Mouse (Mus musculus): ENCODE measurements around the gene Lrrc8c.
A peak's percentile ranks its signal among the peaks of the same experiment; 100 is the strongest.

Gene Lrrc8c

DNA sequence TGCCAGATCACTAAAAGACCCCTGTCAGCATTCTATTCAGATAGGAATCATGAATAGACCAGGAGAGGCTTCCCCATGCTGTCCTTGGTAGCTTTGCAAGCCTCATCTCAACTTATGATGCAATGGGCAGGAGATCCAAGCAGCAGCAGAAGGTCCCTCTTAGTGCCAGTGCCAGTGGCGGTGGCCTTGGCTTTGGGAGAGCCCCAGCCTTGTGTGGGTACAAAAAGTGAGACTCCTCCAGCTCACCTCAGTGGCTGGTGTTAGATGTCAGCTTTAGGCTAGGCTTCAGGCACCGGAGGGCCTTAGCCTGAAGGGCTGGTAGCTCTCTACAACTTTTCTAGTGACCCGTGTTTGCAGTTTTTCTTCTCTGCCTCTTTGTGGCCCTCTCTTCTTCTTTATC, 18.1 kb upstream of the Lrrc8c start:
- no peak for DNase-seq

DNA sequence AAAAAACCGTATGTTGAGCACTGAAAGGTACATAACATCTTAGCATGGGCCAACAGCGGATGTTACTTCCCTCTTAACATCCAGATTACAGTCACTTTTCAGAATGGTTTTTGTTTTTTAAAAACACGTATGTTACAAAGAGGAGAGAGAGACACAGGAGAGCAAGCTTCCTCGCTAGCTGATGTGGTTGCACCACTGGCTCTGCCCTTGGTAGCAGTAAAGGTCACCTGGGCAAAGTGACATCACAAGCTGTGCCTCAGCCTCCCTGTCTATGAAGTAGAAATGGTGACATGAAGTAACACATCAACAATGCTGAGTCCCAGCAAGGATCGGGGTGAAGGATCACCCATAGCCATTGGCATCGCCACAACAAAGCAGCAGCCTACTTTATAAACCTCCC, 10.4 kb upstream of the Lrrc8c start:
- DNase-seq: no peak

GRCm38 (mm10) chr5:105512297-105512696, 6.9 kb upstream of the Lrrc8c start:
- no peak for DNase-seq

DNA sequence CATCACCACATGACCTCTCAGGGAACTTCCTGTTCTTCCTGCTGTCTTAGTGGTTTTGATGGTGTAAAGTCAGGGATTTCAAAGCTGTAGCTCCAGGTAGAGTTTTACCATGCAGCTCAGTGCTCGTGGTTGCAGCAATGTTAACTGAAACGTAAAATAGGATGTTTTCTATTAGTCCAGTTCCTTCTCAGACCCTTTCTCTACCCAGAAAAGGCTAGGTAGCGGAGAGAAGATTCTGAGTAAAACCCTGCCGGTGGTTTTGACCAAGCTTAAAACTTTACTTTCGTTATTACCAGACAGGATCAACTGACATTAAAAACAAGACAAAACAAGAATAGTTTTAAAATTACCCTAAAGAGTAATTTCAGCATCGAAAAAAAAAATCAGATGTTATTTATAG, 3.7 kb upstream of the Lrrc8c start:
- DNase-seq: no peak

- no peak for DNase-seq
Observed at GRCm38 (mm10) chr5:105516290-105516689, 2.9 kb upstream of the Lrrc8c start.

DNA sequence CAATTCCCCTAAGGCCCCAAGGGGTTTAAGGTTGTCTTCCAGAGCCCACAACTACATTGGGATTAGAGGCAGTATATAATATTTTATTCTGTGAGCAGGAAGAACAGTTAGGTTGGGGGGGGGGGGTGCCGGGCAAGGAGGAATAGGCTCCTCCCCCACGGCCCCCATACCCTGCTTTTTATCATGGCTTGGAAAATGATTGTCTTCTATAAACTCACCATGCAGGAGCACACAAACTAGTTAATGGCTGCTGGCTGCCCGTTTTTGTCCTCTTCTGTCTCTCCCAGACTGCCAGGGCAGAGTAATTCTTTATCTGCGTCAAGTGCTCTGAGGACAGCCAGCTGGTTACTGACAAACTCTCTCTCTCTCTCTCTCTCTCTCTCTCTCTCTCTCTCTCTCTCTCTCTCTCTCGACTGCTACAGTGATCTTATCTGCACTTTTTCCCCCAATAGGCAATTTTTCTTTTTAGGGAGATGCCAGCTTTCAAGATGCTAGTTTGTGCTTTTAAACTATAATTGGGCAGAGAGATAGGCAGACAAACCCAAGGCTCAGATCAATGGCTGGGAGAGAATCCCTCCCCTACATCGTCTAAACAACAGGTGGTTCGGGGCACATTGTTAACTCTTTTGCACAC, 1.1 kb upstream of the Lrrc8c start:
- DNase-seq: no peak

- peak; percentile 54 to 57 for DNase-seq
Observed at GRCm38 (mm10) chr5:105518626-105519095, 527 bp upstream of the Lrrc8c start.

DNA sequence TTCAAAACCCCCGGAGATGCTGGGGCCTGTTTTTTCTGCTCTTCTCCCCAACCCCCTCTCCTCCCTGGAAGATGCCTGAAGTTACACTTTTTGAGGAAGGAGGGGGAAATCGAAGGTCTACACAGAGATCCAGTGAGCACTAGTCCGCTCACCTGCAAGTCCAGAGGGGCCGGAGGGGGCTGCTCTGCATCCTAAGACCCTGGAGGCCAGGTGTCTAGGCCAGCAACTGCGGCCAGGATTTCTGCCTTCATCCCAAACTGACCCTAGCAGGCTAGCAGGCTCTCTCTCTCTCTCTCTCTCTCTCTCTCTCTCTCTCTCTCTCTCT, 750 bp downstream of the Lrrc8c start:
- DNase-seq: no peak

GRCm38 (mm10) chr5:105520442-105520965, 1.3 kb downstream of the Lrrc8c start:
- DNase-seq: no peak

- no peak for DNase-seq
Observed at GRCm38 (mm10) chr5:105523452-105523851, 4.3 kb downstream of the Lrrc8c start.

DNA sequence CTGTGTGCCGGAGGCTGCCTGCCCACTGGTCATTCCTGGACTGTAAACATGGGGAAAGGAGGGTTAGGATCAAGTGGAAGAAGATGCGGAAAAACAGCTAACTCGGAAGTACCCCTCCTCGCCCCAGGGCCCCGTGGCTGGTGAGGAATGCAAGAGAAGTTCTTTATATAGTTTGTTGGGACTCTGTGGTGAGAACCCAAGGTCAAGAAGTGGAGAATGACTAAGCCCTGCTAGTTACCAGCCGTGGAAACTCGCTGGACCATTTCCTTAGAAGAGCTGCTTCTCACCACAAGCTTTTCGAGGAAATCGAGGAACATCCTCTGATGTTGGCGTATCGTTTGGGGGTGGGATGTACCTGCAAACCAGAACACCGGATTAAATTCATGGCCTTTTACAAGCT, 5.8 kb downstream of the Lrrc8c start:
- DNase-seq: no peak

- DNase-seq: no peak
Observed at GRCm38 (mm10) chr5:105526107-105526645, 7.0 kb downstream of the Lrrc8c start.

DNA sequence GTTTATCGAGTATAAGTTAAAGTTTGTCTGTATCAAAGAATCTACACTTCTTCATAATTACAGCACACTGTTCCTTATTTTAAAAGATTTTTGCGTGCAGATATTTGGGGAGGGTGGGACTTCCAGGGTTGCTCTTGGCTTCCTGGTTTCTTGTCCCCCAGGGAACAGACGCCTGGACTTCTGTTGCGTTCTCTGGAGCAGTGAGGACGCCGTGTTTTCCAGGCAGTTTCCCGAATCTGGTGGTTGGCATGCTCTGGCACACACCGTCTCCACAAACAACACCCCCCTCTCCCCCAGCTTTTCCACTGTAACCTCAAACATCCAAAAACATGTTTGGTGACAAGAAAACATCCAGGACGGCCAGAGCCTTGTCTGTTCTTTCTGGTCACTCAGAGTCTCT, 7.6 kb downstream of the Lrrc8c start:
- DNase-seq: no peak

- DNase-seq: no peak
Observed at GRCm38 (mm10) chr5:105527477-105528331, 8.5 kb downstream of the Lrrc8c start.

DNA sequence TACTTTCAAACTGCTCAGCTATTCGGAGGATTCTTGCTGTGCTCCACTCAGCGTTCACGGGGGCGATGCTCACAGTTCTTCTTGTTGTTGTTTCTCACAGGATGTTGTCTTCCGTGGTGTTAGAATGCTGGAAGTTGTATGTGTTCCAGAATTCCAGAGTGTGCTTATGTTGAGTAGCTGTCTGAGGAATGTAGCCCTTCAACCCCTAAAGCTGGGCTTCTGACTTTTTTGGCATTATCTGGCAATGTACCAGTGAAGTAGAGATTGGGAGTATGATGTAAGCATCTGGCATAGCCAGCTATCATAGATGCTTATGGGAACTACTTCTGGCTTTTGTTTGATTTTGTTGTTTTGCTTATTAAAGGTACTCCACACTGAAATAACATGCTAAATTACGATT, 11.4 kb downstream of the Lrrc8c start:
- DNase-seq: no peak

DNA sequence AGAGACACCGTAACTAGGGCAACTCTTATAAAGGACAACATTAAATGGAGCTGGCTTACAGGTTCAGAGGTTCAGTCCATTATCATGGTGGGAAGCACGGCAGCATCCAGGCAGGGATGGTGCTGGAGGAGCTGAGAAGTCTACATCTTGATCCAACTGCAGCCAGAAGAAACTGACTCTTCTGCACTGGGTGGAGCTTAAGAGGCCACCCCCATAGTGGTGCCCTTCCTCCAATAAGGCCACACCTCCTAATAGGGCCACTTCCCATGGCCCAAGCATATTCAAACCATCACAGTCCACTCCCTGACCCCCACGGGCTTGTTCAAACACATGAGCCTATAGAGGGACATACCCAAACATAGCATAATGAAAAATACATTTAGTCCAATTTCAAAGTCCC, 16.0 kb downstream of the Lrrc8c start:
- DNase-seq: no peak

DNA sequence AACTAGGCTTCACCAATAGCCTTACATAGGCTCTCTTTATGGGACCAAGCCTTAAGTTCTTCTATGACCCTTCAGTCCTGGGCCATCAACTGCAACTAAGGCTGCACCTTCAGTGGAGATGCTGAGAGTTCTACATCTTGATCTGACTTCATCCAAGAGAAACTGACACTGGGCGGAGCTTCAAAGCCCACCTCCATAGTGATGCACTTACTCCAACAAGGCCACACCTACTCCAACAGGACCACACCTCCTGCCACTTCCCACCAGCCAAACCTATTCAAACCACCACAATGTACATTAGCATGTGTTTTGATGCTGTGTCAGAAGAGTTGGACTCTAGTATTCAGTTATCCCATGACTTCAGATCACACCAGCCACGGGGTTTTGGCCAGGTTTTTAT, 17.0 kb downstream of the Lrrc8c start:
- DNase-seq: no peak

DNA sequence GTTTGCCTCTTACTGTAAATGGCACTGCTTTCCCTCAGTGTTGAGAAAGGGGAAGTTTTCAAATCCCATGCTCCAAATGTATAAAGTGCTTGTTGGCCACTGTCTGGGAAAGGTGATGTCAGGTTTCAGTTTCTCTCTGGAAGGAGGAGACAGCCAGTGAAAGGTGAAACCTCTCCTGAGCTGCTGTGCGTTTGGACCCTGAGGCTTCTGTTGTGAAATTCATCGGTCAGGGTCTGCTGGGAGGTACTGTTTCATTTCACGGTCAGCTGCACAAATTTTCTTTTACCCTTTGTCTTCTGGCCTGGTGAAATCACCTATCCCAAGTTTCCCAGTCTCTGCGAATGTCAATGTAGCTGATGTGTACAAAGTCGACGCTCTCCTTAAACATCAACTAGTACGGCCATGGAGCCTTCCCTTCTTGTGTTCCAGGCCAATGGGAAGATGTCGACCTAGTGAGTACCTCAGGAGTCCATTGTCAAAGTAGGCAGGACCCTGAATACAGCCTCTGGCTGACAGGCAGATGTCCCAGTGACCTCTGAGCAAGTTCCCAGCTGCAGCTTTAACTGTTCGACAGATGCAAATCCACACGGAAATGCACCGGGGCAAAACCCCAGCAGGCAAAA, 18.0 kb downstream of the Lrrc8c start:
- DNase-seq: no peak

- no peak for DNase-seq
Observed at GRCm38 (mm10) chr5:105541051-105541450, 21.9 kb downstream of the Lrrc8c start.

DNA sequence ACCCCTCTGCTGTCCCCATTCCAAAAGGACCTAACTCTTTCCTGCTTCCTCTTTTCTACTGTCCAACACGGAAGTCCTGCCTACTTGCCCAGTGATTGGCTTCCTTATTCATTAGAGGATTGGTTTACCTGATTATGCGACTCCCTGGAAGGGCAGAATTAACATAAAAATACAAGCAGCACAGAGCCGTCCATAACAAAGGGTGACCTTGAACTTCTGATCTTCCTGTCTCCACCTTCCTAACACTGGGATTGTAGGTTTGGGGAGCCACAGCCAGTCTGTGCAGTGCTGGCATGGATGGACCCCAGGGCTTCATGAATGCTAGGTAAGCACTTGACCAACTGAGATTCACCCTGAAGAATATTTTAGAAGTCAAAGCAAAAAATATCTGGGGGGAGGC, 25.9 kb downstream of the Lrrc8c start:
- DNase-seq: no peak

GRCm38 (mm10) chr5:105547115-105547514, 27.9 kb downstream of the Lrrc8c start:
- DNase-seq: no peak

GRCm38 (mm10) chr5:105551808-105552207, 32.6 kb downstream of the Lrrc8c start:
- no peak for DNase-seq

- no peak for DNase-seq
Observed at GRCm38 (mm10) chr5:105556291-105556690, 37.1 kb downstream of the Lrrc8c start.

- DNase-seq: no peak
Observed at GRCm38 (mm10) chr5:105557346-105557745, 38.2 kb downstream of the Lrrc8c start.

All from cerebellum, postnatal 10 days (tissue).